Mouse (Mus musculus) gastrocnemius, postnatal 4 days (tissue): ENCODE measurements around the gene Gm20388. TPM values are rescaled to one million over a fixed set of nuclear protein-coding genes. Genes with fewer than 3 reads are reported as not detected.
A peak's percentile ranks its signal among the peaks of the same experiment; 100 is the strongest.

Experiments used
- DNase-seq, 2 experiments: peaks; one replicate each; pipeline ENCODE4 v3.0.0; 2021 to 2022; ENCODE audit warnings: low spot score in 2 of 2, mixed read lengths in 2 of 2
- total RNA-seq, 2 experiments: library from RNA; stranded (reverse); gene quantifications; 2 replicates each; pipeline ENCODE4 v1.2.3; 2021

Gm20388 gene
- total RNA-seq, 2 experiments from 2014 or later = 12.8 to 22.8 TPM

DNA sequence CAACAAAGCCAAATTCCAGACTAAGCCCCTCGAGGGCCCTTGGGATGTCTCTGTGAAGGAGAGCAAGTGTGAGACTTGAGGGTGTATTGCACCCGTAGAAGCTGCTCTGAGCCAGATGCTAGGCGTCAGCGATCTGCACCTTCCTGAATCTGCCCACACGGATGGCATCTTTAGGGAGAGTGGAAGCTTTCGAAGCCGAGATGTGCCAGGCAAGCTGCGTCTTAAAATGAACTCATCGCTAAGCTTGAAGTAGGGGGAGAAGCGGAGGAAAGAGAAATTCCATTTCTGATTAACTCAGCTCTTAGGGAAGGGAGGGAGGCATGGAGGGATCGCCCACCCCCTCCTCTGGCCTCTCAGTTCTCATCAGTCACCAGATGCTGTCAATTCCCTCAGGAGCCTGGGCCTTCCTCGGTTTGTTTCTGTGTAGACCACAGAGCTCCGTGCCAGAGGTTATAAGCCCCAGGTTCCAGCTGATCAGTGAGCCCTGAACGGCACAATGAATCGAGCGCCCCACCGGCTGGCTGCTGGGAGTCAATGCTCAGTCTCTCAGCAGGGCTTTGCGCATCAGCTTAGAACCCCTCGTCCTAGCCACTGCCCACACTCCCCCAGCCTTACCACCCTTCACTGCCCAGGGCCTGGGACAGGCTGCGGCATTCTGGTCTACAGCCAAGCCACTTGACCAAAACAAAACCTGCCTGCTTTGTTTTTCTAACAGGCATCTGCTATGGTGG lies 3818.6 kb downstream of the Gm20388 start:
- peak in 1 of 2 experiments; percentile 48 for DNase-seq

DNA sequence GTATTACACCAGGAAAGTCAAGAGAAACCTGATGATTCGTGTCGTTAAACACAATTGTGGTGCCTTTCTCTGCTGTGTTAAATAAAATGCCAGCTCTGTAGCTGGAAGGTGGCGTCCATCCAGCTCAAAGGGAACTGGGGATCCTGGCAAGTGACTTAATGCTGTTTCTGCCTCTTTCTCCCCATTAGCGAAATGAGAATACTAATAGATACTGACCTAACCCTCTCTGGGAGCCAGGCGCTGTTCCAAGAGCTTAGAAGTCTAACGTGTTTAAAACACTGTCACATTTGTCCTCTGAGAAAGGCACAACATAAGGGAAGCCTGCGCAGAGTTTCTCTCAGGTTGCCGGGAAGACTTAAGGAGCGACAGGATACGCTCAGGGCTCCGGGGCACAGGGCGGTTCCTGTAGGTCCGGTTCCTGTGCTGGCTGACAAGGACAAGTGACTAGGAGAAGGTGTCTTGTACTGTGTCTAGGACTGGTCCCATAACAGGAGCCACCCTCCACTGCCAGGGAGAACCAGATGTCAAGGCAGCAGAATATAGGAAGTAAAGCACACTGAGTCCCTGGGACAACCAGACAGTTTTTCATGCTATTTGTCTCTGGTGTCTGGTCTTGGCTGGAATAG lies 3819.3 kb downstream of the Gm20388 start:
- DNase-seq = no peak

DNA sequence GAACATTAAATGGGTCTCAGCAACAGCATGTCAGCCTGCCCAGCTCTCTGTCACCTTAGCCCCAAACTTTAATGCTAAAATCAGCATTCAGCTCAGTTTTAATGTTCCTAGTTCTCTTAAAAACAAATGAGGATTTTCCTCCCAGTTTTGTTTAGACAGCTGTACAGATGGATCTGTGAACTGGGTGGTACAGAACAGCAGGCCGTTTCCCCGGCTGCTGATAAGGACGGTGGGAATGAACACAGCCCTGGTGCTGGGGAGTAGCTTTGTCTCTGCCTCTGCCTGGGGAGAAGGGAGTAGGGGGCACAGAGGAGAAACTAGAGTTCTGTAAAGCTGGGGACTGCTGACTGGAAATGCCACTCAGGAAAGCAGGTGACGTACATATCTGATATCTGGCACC lies 3821.7 kb downstream of the Gm20388 start:
- no peak for DNase-seq

DNA sequence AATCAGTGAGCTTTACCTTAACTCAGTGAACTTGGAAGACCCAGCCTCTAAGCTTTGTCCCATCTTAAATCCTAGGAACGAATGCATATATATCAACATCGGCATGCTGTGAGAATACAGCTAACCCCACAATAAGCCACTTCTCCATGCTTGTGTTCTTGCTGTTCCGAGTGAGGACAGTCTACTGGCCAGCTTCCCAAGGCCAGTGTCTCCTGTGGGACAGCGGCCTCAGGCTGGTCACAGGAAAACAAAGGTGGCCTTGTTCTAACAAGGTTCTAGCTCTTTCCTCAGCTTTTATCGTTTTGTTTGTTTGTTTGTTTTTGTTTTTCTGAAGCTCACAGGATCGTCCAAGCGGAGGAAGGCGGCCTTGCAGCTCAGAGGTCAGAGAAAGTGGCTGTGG lies 3823.8 kb downstream of the Gm20388 start:
- DNase-seq = no peak

DNA sequence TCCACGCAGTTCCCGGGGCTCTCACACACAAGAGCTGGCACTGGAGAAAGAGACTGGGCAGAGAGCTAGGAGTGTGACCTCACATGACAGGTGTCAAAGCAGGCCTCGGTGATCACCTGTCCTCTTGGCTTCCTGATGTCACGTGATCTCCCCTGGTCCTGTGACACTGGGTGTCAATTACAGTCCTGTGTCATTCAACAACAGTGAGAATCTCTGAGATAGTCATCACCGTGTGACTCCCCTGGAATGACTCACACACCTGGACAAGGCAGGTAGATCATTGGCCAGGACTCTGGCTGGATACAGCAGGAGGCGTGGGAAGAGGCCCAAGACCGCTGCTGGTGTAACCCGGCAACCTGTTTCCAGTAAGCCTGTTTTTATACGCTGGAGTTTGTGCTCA lies 3826.3 kb downstream of the Gm20388 start:
- no peak for DNase-seq

DNA sequence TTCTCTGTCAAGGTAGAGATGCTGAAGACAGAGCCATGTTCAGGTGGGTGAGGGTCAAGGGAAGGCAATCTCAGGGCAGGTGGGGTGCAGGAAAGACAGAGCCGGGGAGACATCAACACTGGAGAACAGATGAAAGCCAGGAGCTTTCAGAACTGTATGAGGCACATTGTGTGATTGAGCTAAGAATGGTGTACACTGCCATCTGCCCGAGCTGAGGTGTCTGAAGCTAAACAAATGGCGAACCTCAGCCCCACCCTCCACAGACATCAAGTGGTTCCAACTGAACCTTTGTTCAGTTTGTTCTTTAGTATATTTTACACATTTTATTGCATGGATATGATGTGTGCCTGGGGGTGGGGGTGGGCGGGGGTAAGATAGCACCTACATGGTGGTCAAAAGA lies 3829.6 kb downstream of the Gm20388 start:
- no peak for DNase-seq

DNA sequence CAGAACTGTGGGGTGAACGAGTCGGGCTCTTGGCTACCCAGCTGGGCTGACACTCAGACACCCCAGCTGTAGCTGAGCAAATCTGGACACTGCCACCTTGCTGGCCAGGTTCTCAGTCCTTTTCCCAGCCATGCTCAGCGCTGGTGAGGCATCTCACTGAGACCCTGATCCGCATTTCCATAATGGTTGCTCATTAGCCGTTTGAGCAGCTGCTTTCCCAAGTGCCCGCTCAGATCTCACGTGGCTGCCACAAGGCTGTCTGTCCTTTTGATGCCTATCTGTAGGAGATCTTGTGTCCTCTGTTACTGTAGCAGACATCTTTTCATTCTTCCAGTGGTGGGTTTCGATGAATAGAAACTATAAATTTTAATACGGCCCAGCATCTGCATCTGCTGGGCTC lies 3830.6 kb downstream of the Gm20388 start:
- no peak for DNase-seq

DNA sequence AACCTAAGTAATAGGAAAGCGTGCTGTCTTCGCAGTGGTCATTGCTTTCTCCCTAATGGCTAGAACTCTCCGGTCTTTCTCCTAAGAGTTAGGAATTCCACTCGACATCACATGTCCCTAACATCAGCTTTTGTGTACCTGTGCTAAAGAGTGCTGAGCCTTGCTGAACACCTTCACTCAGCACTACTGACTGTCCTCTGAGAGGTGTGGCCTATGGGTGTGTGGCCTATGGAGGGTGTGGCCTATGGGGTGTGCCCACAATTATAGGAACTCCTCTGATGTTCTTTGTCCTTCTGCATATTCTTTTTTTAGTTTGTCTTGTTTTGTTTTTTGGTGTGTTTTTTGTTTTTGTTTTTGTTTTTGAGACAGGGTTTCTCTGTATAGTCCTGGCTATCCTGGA lies 3835.8 kb downstream of the Gm20388 start:
- DNase-seq = no peak

DNA sequence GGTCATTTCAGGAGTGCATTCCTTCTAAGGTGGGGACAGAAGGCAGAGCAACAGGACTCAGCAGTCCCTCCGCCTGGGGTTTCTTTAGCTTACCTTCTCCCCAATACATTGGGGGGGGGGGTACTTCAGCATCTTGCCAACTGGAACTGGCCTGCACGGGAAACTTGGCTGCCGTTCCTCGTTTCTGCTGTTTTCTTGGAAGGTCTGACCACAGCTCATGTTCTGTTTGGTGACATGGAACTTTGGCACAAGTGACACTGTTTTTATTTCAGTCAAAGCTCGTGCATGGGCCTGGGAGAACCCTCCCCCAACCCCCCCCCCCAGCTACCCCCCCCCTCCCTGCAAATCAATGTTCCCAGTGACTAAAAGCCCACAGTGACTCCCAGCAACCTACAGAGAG lies 3837.1 kb downstream of the Gm20388 start:
- no peak for DNase-seq

DNA sequence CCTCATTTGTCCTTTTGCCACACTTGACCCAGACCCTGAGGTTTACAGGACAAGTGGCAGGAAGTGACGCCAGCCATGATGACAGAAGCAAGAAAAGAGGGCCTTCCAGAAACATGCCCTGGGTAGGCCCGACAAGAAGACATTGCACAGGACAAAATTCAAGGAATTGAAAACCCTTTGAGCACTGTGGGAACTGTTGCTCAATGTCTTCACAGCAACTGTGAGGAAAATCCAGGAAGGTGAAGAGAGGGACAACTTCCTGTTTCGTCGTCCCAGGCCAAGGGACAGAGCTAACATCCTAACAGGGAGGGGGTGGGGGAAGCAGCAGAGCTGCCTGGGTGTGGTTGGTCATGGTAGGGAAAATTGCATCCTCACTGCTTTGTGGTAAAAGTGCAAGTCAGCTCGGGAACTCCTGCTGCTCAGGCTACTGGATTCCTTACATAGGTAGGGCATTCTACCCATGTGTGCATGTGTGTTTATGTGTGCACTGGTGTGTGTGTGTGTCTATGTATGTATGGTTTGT lies 3839.6 kb downstream of the Gm20388 start:
- no peak for DNase-seq

DNA sequence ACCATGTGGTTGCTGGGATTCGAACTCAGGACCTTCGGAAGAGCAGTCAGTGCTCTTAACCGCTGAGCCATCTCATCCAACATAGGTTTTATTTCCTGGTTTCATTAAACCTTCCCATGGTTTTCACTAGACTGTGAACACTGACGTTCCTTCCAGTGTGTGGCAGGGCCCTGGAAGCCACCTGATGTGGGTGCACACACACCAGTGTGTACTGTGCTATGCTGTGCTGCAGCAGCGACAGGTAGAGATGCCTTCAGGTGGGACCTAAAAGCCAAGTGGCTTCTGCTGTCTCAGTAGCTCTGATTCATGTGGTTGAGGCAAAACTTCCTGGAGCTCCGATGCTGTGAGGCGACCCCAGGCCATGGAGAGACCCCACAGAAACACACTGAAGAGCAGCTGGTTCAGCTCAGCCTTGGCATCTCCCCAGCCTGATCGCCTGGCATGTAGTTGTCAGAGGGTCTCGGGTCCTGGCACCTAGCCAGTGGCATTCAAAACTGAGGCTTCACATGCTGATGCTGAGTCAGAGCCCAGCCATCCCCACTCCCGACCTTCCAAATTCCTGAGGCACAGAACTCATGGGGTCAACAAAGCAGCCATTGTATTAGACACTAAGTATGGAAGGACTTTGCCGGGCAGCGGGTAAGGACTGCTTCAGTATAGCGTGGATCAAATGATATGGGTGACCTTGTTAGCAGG lies 3842.3 kb downstream of the Gm20388 start:
- DNase-seq = peak in 1 of 2 experiments; percentile 44

DNA sequence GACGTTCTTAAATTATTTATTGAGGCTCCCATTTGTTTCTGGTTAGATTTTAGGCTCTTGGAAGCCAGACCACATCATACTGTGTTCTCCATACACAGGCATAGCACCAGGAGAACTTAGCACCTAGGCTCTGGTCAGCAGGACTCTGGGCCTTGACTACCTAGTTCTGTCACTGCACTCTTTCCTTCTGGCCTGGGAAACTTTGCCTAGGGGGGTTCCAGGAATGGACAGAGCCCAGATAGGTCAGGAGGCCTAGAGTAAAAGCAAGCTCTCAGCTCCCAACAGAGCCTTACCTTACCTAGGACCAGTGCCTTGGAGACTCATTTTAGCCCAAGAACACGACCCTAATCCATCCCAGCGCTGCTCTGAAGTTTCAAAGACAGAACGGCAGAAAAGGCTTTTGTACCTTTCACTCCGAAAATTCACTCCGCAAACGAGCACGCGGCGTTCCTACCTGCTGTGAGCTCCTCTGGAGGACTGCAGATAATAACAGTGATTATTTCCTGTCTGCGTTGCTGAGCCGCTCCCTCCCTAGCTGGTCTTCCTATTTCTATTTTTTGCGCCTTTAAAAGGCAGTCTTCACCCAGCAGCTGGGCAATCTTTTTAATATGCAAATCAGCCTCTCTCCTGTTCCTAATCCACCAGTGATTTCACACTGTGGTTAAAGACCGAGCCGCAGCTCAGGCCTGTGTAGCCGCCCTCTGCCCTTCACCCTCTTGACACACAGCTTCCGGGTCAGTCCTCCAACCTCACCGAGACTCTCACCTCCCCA lies 3843.1 kb downstream of the Gm20388 start:
- DNase-seq = no peak

DNA sequence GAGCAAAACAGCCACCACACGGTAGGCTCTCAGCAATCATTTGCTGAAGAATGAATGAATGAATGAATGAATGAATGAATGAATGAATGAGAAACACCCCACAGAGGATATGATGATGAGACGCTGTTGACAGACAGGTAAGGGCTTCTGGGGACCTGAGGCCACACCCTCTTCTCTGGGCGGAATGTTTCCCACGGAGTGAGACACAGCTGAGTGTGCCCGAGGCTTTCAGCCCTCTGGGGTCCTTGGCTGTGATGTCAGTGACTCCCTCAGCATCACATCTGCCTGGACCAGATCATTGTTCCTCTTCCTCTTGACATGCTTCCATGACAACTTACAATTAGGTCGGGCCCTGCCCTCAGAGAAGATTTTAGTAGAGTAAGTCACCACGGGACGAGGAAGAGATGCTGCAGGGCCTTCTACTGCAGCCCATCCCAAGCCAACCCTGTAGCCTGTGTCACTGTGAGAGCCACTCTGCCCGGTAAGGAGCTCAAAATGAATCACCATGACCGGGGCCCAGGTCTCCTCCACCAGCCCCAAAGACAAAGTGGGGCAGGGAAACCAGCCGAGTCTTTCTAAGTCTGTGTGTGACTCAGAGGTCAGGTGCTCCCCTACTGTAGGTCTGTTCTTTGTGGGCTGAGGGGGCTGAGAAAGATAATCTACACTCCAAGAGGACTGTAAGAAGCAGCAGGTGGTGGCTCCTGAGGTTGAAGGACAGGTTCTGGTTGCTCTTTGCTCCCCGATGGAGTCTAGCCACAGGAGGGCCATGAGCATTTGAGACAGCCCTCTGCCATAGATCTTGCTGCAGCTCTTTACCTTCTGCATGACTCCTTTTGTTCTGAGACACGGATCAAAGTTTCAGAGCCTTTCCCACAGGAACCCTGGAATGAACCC lies 3844.1 kb downstream of the Gm20388 start:
- no peak for DNase-seq

DNA sequence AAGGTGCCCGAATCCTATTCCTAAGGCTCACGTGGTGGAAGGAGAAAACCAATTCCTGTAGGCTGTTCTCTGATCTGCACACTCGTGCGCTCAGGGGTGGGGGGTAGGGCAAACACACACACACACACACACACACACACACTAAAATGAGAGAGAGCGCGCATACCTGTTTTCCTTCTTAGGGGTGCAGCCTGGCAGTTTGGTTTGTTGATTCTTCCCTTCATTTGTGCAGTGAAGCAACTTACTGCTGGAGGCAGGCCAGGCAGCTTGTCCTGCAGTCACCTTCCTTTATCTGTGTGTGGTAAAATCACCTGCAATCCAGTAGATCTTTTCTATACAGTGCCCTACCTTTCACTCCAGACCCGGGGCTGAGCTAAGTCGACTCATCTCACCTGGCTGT lies 3846.3 kb downstream of the Gm20388 start:
- no peak for DNase-seq

DNA sequence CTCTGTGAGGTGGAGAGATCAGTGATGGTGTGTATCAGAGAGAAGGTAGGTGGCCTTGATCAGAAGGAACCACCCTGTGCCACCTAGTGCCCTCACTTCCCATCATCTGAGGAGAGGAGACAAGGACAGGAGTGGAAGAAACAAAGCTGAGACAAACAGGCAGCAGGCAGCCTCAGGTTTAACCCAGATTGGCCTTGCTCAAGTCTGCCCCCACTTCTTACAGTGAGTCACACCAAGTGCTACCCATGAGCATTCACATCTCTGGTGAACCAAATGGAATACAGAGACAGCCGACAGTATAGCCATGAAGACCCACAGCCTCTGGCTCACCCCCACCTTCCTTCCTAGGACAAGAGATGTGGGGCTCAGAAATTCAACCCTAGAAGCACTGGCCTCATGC lies 3848.3 kb downstream of the Gm20388 start:
- DNase-seq = no peak

DNA sequence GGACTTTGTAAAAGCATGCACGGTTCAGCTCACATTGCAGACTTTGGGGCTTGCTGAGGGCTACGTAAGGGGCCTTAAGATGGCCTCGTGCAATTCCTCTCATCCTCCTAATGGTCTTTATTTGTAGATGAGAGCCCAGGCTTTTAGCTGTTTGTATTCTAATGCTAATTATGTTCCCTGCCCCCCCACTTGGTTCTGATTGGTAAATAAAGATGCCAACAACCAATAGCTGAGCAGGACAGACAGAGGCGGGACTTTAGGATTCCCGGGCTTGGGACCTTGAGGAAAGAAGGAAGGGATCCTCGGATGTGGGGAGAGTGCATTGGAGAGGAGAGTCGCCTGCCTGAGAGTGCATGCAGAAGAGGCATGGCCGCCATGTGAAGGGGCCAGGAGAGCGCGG lies 3849.3 kb downstream of the Gm20388 start:
- no peak for DNase-seq

DNA sequence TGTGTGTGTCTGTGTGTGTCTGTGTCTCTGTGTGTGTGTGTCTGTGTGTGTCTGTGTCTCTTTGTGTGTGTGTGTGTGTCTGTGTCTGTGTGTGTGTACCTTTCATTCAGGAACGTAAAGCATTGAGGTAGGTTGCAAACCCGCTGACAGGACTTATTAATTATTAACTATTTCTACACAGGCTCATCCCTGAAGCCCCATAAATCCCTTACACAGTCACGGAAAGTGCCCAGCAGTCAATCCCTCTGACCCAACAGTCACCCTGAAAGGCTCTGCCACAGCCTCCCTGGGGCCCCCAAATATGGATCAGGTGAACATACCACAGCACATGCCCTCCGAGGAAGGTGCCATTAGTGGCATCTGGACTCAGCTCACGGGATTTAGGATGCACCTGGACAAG lies 3849.9 kb downstream of the Gm20388 start:
- DNase-seq = no peak

DNA sequence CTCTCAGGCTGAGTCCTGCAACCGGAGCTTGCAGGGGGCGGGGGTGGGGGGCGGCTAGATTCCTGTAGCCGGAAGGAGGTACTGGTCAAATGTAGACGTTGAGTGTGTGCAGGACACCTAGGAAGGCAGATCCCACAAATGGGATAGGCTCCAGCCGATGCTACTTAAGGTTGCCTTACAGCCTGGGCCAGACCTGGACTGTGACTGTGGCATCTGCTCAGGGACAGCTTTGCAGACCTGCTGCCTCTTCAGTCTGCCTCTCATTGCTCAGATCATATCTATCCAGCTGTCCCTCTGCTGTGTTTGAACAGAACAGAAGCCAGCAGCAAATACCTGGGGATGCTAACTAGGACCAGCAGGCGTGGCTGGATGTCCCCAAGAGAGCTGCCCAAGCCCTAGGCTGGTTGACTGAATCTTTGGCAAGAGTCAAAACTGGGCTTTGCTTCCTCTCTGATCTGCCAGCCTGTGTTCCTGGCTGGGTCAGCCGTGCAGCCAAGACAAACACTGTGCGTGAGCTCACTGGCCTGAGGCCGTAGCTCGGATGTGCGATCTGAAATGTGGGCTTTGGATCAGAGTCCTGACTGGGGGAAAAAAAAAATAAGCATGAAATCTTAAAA lies 3850.7 kb downstream of the Gm20388 start:
- DNase-seq = peak in 1 of 2 experiments; percentile 29

DNA sequence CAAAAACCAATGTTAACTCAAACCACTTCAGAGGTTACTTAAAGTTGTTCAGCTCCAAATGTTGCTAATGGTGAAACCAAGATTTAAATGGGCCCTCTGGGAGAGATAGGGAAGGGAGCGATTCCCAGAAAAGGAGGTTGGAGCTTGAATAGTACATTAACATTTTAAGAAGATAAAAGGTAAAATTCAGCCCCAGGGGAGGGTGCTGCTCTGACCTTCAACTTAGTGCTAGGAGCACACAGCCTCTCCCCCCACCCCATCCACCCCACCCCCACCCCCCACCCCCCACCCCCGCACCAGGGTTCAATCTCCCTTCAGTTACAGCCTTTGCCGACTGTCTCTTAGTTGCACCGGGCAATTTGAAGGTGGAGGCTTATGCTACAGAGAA lies 3851.2 kb downstream of the Gm20388 start:
- DNase-seq = no peak

DNA sequence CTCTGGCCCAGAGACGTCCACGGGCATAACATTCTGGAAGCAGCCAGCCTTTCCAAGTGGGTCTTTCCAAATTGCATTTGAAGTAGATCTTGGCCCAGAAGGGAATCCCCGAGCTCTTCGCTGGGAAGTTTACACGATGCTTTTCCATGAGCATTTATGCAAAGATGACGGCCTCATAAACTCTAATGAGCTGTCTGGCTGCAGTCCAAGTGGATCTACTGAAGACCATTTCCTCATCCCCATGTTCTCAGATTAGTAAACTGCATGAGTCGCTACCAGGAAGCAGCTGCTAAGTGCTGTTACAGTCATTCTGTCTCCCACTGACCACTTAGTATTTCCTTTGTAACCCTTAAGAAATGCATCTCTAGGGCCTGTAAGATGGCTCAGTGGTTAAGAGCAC lies 3852.7 kb downstream of the Gm20388 start:
- DNase-seq = peak in 1 of 2 experiments; percentile 50
